Mouse (Mus musculus) megakaryocyte, embryonic 14.5 days (primary cell): ENCODE data around the gene Cep63. TPM values are rescaled to one million over a fixed set of nuclear protein-coding genes. Genes with fewer than 3 reads are reported as not detected.

ENCODE experiments used
- H3K27me3 ChIP-seq: replicated peaks from 2 replicates; pipeline ENCODE3; 2012; ENCODE audit warnings: inconsistent platforms
- H3K36me3 ChIP-seq: replicated peaks from 2 replicates; pipeline ENCODE3; 2012; ENCODE audit warnings: low read length, inconsistent platforms, mixed read lengths
- H3K4me1 ChIP-seq: 2 replicates; pipeline ENCODE4 v1.6.1; 2012; ENCODE audit warnings: inconsistent platforms
- H3K4me3 ChIP-seq: replicated peaks from 2 replicates; pipeline ENCODE3; 2012; ENCODE audit warnings: moderate library complexity, mild to moderate bottlenecking, inconsistent platforms
- H3K9me3 ChIP-seq: 2 replicates; pipeline ENCODE4 v1.6.1; 2012; ENCODE audit warnings: inconsistent platforms
- FLI1 ChIP-seq: IDR thresholded peaks from 2 replicates; pipeline ENCODE4 v1.6.1; 2012; ENCODE audit warnings: low read length, inconsistent platforms, mixed read lengths
- GATA1 ChIP-seq: IDR thresholded peaks from 3 replicates; pipeline ENCODE4 v1.6.1; 2012; ENCODE audit warnings: mixed read lengths, low read length, inconsistent platforms, borderline replicate concordance
- polyA plus RNA-seq: library from polyadenylated mRNA; stranded (reverse); fragments of >175 nt; gene quantifications from 2 replicates; pipeline ENCODE4 v1.2.3, GENCODE M21; 2012; ENCODE audit warnings: low replicate concordance; ENCODE audit not compliant: insufficient read depth

Gene Cep63
- polyA plus RNA-seq, 1 experiment: 16.3 TPM

DNA sequence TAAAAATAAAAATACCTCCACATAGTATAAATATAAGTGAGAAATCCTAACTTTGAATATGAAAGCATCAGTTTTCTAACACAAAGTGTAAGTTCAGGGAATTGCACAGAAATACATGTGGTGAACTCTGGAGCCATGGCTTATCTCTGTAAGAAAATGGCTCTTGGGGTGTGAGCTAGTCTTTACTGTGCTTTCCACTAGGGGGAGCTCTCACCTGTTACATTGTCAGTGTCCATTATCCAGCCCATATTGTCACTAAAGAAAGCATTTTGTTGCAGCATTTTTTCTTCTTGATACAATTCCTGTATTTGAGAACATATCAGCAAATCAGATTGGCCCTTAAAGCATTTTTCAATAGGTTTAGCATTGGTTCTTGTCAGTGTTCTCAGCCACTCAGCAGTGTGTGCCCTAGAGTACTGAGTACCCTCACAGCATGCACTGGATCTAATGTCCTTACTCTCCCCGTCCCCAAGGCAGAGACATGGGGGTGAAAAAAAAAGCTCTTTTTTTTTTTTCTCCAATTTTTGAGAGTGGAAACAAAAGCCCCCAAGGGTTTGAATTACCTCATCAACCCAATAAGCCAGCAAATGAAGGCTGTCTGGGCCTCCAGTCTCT is 6.7 kb upstream of the Cep63 start:
- Histone ChIP-seq H3K4me3 (no peak overlapping the region), H3K9me3 (no peaks in the 10 kb centered on the region), H3K4me1 (peaks cover 56% of the 10 kb centered on the region), H3K36me3 (peaks cover 23% of the 10 kb centered on the region), H3K27me3 (peaks cover 10% of the 10 kb centered on the region)
- TF ChIP-seq FLI1: no peak
- no peak for TF ChIP-seq GATA1

DNA sequence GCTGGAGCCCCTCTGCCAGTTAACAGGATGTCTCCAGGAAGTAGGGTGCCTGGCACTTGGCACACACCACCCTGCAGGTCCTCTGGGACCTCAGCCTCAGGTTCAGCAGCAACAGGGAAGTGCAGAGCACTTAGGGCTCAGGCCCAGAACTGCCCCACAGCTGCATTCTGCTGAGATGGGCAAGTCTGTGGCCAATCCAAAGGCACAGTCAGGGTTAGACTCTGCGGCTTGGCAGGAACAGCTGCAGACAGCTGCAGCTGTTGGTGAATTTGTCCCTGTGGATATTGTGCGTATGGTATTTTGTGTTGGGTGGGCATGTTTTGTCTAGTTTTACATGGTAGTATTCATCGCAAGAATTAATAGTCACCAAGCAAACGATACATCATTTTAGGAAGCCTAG is 5.8 kb upstream of the Cep63 start:
- peaks cover 56% of the 10 kb centered on the region for H3K4me1 ChIP-seq
- no peak for TF ChIP-seq FLI1
- no peak for TF ChIP-seq GATA1

DNA sequence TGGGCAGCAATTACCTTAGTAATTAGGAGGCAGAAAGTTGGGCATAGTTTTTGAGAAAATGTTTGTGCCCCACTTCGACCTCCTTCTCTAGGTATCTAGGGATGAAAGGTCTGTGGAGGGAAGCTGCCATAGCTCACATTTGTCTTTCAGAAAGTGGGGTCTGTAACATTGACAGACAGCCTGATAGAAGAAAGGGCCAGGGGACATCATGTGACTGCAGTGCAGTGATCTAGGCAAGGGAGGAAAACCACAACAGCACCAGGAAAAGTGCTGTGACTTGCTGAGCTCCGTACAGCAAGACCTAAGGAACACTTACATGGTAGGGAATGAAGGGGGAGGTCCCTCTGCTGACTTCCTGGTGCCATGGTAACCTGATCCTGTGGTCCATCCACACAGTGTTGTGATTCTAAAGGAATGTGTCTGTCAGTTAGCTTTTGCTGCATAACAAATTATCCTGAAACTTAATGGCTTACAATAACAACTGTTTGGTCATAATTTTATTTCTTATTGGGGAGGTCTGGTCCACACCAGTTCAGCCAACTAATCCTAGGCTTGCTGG is 5.3 kb upstream of the Cep63 start:
- Histone ChIP-seq H3K4me3 (peak overlapping the region; percentile 65), H3K9me3 (no peaks in the 10 kb centered on the region), H3K4me1 (peaks cover 55% of the 10 kb centered on the region), H3K36me3 (peaks cover 23% of the 10 kb centered on the region), H3K27me3 (no peaks in the 10 kb centered on the region)
- no peak for TF ChIP-seq FLI1
- no peak for TF ChIP-seq GATA1

More for the DNA sequence above, 5.8 kb upstream of the Cep63 start:
- H3K4me3 ChIP-seq: peak overlapping the region; percentile 47
- peaks cover 3% of the 10 kb centered on the region for H3K27me3 ChIP-seq
- no peaks in the 10 kb centered on the region for H3K9me3 ChIP-seq
- H3K36me3 ChIP-seq: peaks cover 23% of the 10 kb centered on the region

DNA sequence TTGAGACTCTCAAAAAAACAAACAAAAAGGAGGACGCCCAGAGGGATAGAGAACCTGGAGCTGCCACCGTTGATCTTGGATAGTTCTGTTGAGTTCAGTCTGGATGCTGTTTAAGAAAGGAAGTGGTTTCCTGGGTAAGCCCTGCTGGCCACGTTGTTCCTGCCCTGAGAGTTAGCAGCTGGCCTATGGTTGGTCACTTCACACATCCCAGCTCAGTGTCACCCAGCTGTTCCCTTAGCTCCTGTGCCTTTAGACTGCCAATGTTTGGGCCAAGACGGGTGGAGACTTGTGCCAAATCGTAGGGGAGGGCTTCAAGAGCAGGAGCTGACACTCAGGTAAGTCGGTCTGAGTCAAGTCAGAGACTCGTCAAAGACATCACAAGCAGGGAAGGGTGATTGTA is 2.7 kb upstream of the Cep63 start:
- no peaks in the 10 kb centered on the region for H3K27me3 ChIP-seq

DNA sequence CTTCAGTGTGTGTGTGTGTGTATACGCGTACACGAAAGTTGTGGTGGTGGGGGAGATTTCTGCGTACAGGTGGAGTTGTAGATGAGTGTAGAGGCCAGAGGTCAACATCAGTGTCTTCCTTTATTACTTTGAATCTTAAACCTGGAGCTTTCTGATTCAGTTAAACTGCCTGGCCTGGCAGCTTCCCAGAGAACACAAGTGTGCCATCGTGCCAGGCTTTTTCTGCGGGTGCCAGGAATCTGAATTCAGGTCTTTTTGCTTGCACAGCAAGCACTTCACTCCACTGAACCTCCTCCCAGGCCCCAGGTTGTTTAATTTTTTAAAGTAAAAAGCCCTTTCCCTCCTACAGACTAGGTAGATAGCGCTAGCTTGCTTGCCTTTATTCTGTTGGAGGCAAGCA is 1.1 kb upstream of the Cep63 start:
- Histone ChIP-seq H3K27me3 (no peaks in the 10 kb centered on the region), H3K4me1 (peaks cover 69% of the 10 kb centered on the region), H3K4me3 (peak overlapping the region; percentile 95), H3K36me3 (peaks cover 9% of the 10 kb centered on the region), H3K9me3 (no peaks in the 10 kb centered on the region)
- TF ChIP-seq GATA1 (no peak), FLI1 (no peak)

More for the DNA sequence above, 2.7 kb upstream of the Cep63 start:
- H3K36me3 ChIP-seq: peaks cover 16% of the 10 kb centered on the region
- no peaks in the 10 kb centered on the region for H3K9me3 ChIP-seq
- H3K4me1 ChIP-seq: peaks cover 62% of the 10 kb centered on the region
- peak overlapping the region; percentile 73 for H3K4me3 ChIP-seq
- TF ChIP-seq GATA1: no peak
- TF ChIP-seq FLI1: no peak

DNA sequence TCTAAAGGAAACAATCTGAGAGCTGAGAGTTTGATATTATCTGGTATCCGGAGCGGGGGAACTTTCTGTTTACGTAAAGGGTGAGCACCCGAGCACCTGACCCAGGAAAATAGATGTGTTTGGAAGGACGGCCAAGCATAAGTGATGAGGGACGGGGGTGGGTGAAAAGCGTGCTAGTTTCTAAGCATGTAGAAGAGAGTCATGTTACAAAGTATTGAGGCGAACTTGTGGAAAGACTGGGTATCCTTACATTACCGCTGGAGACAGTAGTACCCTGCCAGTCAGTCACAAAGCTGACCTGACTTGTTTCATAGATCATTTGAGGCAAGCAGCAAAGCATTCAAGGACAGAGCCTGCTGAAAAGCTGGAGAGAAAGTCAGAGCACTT is 498 bp upstream of the Cep63 start:
- TF ChIP-seq GATA1 (no peak), FLI1 (no peak)
- H3K4me3 ChIP-seq: peak overlapping the region; percentile 95

DNA sequence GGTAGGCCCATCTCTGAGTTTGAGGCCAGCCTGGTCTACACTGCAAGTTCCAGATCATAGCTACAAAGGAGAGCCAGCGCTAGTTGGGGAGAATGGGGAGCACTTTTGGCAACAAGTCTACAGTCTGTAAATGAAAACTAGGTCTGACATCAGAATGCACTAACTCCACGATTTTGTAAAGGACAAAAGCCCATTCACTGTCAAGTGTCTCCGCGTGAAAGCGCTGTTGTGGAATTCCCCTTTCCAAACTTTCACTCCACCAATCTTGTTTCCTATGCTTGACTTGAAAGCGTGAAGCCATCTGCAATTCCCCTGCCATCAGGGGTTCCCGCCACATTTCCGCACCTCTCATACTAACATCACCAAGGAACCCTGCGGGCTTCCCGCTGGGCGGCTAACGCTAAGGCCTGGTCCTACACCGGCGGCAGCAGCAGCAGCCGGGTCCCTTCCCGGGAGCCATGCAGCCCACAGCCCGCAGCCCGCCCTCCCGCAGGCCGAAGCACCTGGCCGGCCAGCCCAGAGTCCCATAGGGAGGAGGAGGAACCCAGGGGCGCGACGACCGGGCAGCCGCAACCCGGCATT is 842 bp downstream of the Cep63 start:
- Histone ChIP-seq H3K4me3 (peak overlapping the region; percentile 95), H3K4me1 (peaks cover 64% of the 10 kb centered on the region), H3K27me3 (no peaks in the 10 kb centered on the region), H3K9me3 (no peaks in the 10 kb centered on the region), H3K36me3 (peaks cover 4% of the 10 kb centered on the region)
- no peak for TF ChIP-seq GATA1
- TF ChIP-seq FLI1: no peak

More for the DNA sequence above, 498 bp upstream of the Cep63 start:
- peaks cover 68% of the 10 kb centered on the region for H3K4me1 ChIP-seq
- no peaks in the 10 kb centered on the region for H3K9me3 ChIP-seq
- no peaks in the 10 kb centered on the region for H3K27me3 ChIP-seq
- peaks cover 7% of the 10 kb centered on the region for H3K36me3 ChIP-seq

DNA sequence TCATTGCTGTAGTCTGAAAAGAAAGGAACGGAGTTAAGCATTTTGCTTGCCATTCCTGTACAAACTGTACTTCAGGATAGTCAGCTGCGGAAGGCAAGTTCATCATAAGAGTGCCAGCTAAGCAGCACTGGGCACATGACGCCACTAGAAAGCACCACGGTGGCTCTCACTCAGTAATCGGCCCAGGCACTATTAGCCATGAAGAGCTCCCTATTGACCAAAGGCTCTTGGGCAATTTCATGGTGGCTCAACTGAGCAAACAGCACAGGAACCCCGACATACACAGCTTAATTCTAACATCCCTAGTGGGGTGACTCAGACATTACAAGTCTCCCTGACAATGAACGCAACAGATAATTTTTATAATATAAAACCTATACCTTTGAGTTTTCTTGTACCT is 2.8 kb downstream of the Cep63 start:
- Histone ChIP-seq H3K9me3 (no peaks in the 10 kb centered on the region), H3K36me3 (peaks cover 6% of the 10 kb centered on the region), H3K4me1 (peaks cover 51% of the 10 kb centered on the region), H3K4me3 (no peak overlapping the region), H3K27me3 (no peaks in the 10 kb centered on the region)
- no peak for TF ChIP-seq GATA1
- no peak for TF ChIP-seq FLI1

DNA sequence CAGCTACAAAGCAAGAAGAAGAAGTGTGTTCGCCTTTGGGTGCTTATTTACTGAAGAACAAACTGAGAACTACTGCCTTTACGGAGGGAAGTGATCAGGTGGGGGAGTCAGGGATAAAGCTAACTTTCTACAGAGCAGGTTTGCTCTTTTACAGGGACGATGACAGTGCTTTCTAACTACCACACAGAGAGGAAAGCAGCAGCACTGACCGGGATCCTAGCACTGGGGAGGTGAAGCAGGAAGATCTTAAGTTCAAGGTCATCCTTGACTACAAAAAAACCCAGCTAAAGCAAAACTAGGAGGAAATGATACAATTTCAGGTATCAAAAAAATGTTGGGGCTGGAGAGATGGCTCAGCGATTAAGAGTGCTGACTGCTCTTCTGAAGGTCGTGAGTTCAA is 3.5 kb downstream of the Cep63 start:
- peaks cover 44% of the 10 kb centered on the region for H3K4me1 ChIP-seq
- peaks cover 10% of the 10 kb centered on the region for H3K36me3 ChIP-seq
- H3K4me3 ChIP-seq: no peak overlapping the region
- no peaks in the 10 kb centered on the region for H3K9me3 ChIP-seq
- TF ChIP-seq GATA1 (no peak), FLI1 (no peak)
- no peaks in the 10 kb centered on the region for H3K27me3 ChIP-seq

DNA sequence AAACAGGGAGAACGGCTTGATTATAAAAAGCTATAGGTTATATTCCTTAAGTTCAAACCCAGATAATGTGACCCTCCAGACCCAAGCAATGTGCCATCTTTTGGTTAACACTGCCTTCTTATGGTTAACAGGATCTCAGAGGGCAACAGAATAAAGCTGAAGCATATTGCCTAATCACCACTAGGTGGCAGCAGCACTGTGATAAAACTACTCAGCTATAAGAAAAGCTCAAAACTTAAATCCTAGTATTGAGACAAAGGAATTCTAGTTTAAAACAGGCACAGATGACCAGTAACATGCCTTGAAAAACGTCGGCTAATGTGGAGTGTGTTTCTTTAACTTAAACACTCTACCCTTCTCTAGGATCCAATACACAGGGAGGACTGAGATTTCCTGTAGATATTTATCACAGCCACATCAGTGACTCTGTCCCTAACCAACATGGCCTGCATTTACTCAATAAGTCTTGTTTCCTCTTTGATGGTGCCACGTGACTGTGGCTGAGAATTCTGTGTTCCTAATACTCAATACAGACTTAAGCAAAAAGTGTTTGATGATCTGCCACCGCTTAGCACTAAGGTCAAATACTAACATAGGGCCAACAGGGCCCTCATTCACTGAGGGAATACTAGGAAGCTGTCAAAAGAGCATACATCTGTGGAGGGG is 4.0 kb downstream of the Cep63 start:
- peaks cover 15% of the 10 kb centered on the region for H3K36me3 ChIP-seq
- peaks cover 44% of the 10 kb centered on the region for H3K4me1 ChIP-seq
- H3K9me3 ChIP-seq: no peaks in the 10 kb centered on the region
- no peaks in the 10 kb centered on the region for H3K27me3 ChIP-seq
- TF ChIP-seq FLI1 (no peak), GATA1 (no peak)
- H3K4me3 ChIP-seq: no peak overlapping the region
